Mouse (Mus musculus): ENCODE data around the gene Dennd2c. TPM values are rescaled to one million over a fixed set of nuclear protein-coding genes. Genes with fewer than 3 reads are reported as not detected.
"Not testable (repeated sequence)": the region's sequence is repeated elsewhere in the genome, so short reads cannot be mapped to it uniquely, and the experiment has no call there.

Dennd2c gene
- total and polyA plus RNA-seq, 2 experiments from 2014 or later, result 0.58 to 1.5 TPM

- no peak overlapping the region for H3K9ac ChIP-seq
- no peaks in the 10 kb centered on the region for H3K9me3 ChIP-seq (ENCODE audit: low read length)
- no peak overlapping the region for H3K4me3 ChIP-seq (ENCODE audit: low read depth, low read length)
- DNase-seq (no peak), ATAC-seq (no peak)
- H3K36me3 ChIP-seq (ENCODE audit: insufficient read depth), result no peaks in the 10 kb centered on the region
- H3K27me3 ChIP-seq (ENCODE audit: insufficient read depth, low read length), result no peaks in the 10 kb centered on the region
- no peak for TF ChIP-seq CTCF (IDR thresholded peaks at IDR 0.05; ENCODE audit: low read depth)
- no peaks in the 10 kb centered on the region for H3K4me1 ChIP-seq (ENCODE audit: insufficient read depth)
- H3K27ac ChIP-seq (ENCODE audit: low read depth, low read length), result no peak overlapping the region
- 85% methylated on average over 7 of the region's 7 CpGs for WGBS
- no peak overlapping the region for H3K4me2 ChIP-seq (ENCODE audit: low read depth)
Measured at GRCm38 (mm10) chr3:103196320-103196823, 94.0 kb downstream of the Dennd2c start.

- H3K4me1 ChIP-seq (ENCODE audit: insufficient read depth), result no peaks in the 10 kb centered on the region
- H3K36me3 ChIP-seq (ENCODE audit: insufficient read depth), result no peaks in the 10 kb centered on the region
- DNase-seq (no peak), ATAC-seq (no peak)
- 92% methylated on average over 5 of the region's 5 CpGs for WGBS
- TF ChIP-seq CTCF (IDR thresholded peaks at IDR 0.05; ENCODE audit: low read depth), result no peak
- H3K4me3 ChIP-seq (ENCODE audit: low read depth, low read length), result no peak overlapping the region
- no peaks in the 10 kb centered on the region for H3K9me3 ChIP-seq (ENCODE audit: low read length)
- H3K27ac ChIP-seq (ENCODE audit: low read depth, low read length), result no peak overlapping the region
- H3K4me2 ChIP-seq (ENCODE audit: low read depth), result no peak overlapping the region
- H3K27me3 ChIP-seq (ENCODE audit: insufficient read depth, low read length), result no peaks in the 10 kb centered on the region
- H3K9ac ChIP-seq, result no peak overlapping the region
Measured at GRCm38 (mm10) chr3:103199386-103199785, 97.0 kb downstream of the Dennd2c start.

DNA sequence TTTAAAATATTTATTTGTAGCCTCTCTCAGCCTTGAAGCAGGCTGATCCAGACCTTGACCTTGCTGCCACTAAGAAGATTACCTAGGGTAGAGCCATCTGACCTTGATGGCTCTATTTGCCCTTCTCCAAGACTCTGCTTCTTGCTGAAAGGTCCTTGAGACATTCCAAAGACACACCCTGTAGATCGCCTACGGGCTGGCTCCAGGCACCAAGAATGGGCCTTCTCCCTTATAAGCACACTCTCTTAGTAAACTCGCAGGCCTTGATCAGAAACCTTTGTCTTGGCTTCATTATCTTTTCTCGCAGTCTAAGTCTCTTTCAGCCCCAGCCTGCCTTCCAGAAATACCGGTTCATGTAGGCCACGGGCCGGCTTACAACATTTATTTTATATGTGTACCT is 98.7 kb downstream of the Dennd2c start:
- not testable (repeated sequence) for H3K9ac ChIP-seq, DNase-seq
- 93% methylated on average over 7 of the region's 7 CpGs for WGBS

GRCm38 (mm10) chr3:103203554-103203953 is 101.2 kb downstream of the Dennd2c start:
- no peak overlapping the region for H3K27ac ChIP-seq (ENCODE audit: low read depth, low read length)
- no peak overlapping the region for H3K4me3 ChIP-seq (ENCODE audit: low read depth, low read length)
- ATAC-seq (no peak), DNase-seq (no peak)
- no peaks in the 10 kb centered on the region for H3K27me3 ChIP-seq (ENCODE audit: insufficient read depth, low read length)
- no peaks in the 10 kb centered on the region for H3K36me3 ChIP-seq (ENCODE audit: insufficient read depth)
- 97% methylated on average over 1 of the region's 1 CpGs for WGBS
- H3K4me1 ChIP-seq (ENCODE audit: insufficient read depth), result no peaks in the 10 kb centered on the region
- TF ChIP-seq CTCF (IDR thresholded peaks at IDR 0.05; ENCODE audit: low read depth), result 0 out of 2 replicates have a peak, but pooled peaks have one; percentile 8
- no peak overlapping the region for H3K4me2 ChIP-seq (ENCODE audit: low read depth)
- no peaks in the 10 kb centered on the region for H3K9me3 ChIP-seq (ENCODE audit: low read length)
- H3K9ac ChIP-seq, result no peak overlapping the region

More for the DNA sequence above, 98.7 kb downstream of the Dennd2c start:
- H3K36me3 ChIP-seq (ENCODE audit: insufficient read depth); H3K4me1 ChIP-seq (ENCODE audit: insufficient read depth); H3K4me3 ChIP-seq (ENCODE audit: low read depth, low read length); H3K4me2 ChIP-seq (ENCODE audit: low read depth); ATAC-seq; H3K27me3 ChIP-seq (ENCODE audit: insufficient read depth, low read length); H3K27ac ChIP-seq (ENCODE audit: low read depth, low read length); H3K9me3 ChIP-seq (ENCODE audit: low read length): not testable (repeated sequence)

DNA sequence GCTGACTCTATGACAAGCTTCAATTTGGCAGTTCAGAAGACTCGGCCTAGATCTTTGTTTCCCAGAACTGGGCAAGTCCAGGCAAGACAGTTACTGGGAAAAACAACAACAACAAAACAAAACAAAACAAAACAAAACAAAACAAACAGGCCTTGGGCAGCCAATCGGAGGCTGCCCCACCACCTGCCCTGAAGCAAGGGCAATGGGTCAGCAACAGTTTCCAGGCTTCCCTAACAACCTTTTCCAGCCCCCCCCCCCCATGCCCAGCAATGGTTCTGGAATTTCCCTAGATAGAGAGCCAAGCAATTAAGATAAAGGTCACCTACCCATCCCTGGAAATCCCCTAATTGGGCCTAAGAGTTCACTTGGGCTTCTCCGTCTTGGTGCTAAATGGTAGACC is 102.0 kb downstream of the Dennd2c start:
- Histone ChIP-seq H3K4me1 (ENCODE audit: insufficient read depth) (no peaks in the 10 kb centered on the region), H3K9ac (no peak overlapping the region), H3K4me2 (ENCODE audit: low read depth) (no peak overlapping the region), H3K9me3 (ENCODE audit: low read length) (no peaks in the 10 kb centered on the region), H3K36me3 (ENCODE audit: insufficient read depth) (no peaks in the 10 kb centered on the region), H3K27ac (ENCODE audit: low read depth, low read length) (no peak overlapping the region), H3K4me3 (ENCODE audit: low read depth, low read length) (no peak overlapping the region), H3K27me3 (ENCODE audit: insufficient read depth, low read length) (no peaks in the 10 kb centered on the region)
- ATAC-seq, result no peak
- WGBS, result 92% methylated on average over 3 of the region's 3 CpGs
- no peak for TF ChIP-seq CTCF (IDR thresholded peaks at IDR 0.05; ENCODE audit: low read depth)
- DNase-seq, result no peak

GRCm38 (mm10) chr3:103206393-103206792 is 104.0 kb downstream of the Dennd2c start:
- Histone ChIP-seq H3K27me3 (ENCODE audit: insufficient read depth, low read length) (no peaks in the 10 kb centered on the region), H3K4me1 (ENCODE audit: insufficient read depth) (no peaks in the 10 kb centered on the region), H3K4me2 (ENCODE audit: low read depth) (no peak overlapping the region), H3K36me3 (ENCODE audit: insufficient read depth) (no peaks in the 10 kb centered on the region), H3K4me3 (ENCODE audit: low read depth, low read length) (no peak overlapping the region), H3K27ac (ENCODE audit: low read depth, low read length) (no peak overlapping the region), H3K9ac (no peak overlapping the region), H3K9me3 (ENCODE audit: low read length) (no peaks in the 10 kb centered on the region)
- WGBS, result 92% methylated on average over 6 of the region's 6 CpGs
- ATAC-seq (no peak), DNase-seq (no peak)
- TF ChIP-seq CTCF (IDR thresholded peaks at IDR 0.05; ENCODE audit: low read depth), result no peak

DNA sequence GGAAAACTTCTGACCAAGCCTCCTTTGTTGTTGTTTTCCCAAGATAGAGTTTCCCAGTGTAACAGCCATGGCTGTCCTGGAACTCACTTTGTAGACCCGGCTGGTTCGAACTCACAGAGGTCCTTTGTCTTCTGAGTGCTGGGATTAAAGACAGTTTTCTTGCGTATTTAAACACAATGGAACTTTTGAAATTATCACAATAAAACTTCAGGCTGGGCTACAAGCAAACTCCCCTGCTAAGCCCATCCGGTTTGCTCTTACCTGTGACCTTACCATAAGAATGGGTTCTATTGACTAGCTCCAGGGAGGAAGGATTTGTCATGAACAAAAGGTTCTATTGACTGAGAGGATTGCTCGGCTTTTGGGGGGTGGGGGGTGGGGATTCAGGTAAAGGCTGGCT is 105.3 kb downstream of the Dennd2c start:
- WGBS, result 15% methylated on average over 5 of the region's 5 CpGs
- no peaks in the 10 kb centered on the region for H3K36me3 ChIP-seq (ENCODE audit: insufficient read depth)
- no peak overlapping the region for H3K4me2 ChIP-seq (ENCODE audit: low read depth)
- no peaks in the 10 kb centered on the region for H3K27me3 ChIP-seq (ENCODE audit: insufficient read depth, low read length)
- no peak for DNase-seq
- no peak for TF ChIP-seq CTCF (IDR thresholded peaks at IDR 0.05; ENCODE audit: low read depth)
- H3K4me3 ChIP-seq (ENCODE audit: low read depth, low read length), result no peak overlapping the region
- ATAC-seq, result no peak
- H3K27ac ChIP-seq (ENCODE audit: low read depth, low read length), result no peak overlapping the region
- H3K9ac ChIP-seq, result no peak overlapping the region
- H3K9me3 ChIP-seq (ENCODE audit: low read length), result no peaks in the 10 kb centered on the region
- H3K4me1 ChIP-seq (ENCODE audit: insufficient read depth), result no peaks in the 10 kb centered on the region
